24 mouse cellular contexts compared by ENCODE assay signal in genomic region chr5:119534946-119535345, GRCm38 (mm10).
"Had no signal": no experiment of that assay in that cellular context is flagged by ENCODE, and none has a peak within 500 bp of the region (broad histone marks: within the 10 kb centered on the region; RNA-seq: fewer than 3 reads in every experiment).

No protein-coding gene starts in this region.

- H3K9me3 ChIP-seq: heart, embryonic 13.5 days; heart, embryonic 15.5 days; hindbrain, embryonic 13.5 days; hindbrain, embryonic 15.5 days; kidney, embryonic 15.5 days; limb, embryonic 12.5 days had no signal

- H3K36me3 ChIP-seq: heart, embryonic 13.5 days; heart, embryonic 15.5 days; hindbrain, embryonic 13.5 days; hindbrain, embryonic 15.5 days; kidney, embryonic 15.5 days; limb, embryonic 12.5 days; liver, embryonic 13.5 days had no signal

- H3K27me3 ChIP-seq: hindbrain, embryonic 15.5 days; liver, embryonic 13.5 days had no signal

- DNase-seq: gastrocnemius, postnatal 14 days; gastrocnemius, postnatal 36 days; heart, adult 11 months; heart, adult 2 months; heart, postnatal 14 days; heart, postnatal 36 days; kidney, adult 11 months; kidney, adult 2 months; kidney, adult 9 months; kidney, postnatal 14 days; kidney, postnatal 36 days; layer of hippocampus, adult 9-11 months; layer of hippocampus, postnatal 36 days; left cerebral cortex, postnatal 4 days; liver; liver, embryonic 13.5 days had no signal

- H3K4me1 ChIP-seq: heart, embryonic 13.5 days; heart, embryonic 15.5 days; kidney, embryonic 15.5 days; liver, embryonic 13.5 days had no signal

- H3K4me3 ChIP-seq: heart, adult 2 months; heart, embryonic 13.5 days; heart, embryonic 15.5 days; hindbrain, embryonic 13.5 days; hindbrain, embryonic 15.5 days; kidney, embryonic 15.5 days; limb, embryonic 12.5 days; liver, embryonic 13.5 days had no signal

- H3K27ac ChIP-seq: heart, adult 2 months; heart, embryonic 13.5 days; heart, embryonic 15.5 days; hindbrain, embryonic 13.5 days; hindbrain, embryonic 15.5 days; hindbrain, postnatal 0 days; kidney, embryonic 15.5 days; kidney, postnatal 0 days; limb, embryonic 12.5 days; liver, embryonic 13.5 days had no signal
